Mouse (Mus musculus) liver, postnatal 0 days (tissue): ENCODE data around the gene Pcsk6.

ENCODE experiments used
- CTCF ChIP-seq: sonication (generic); IDR thresholded peaks from 2 replicates; pipeline ENCODE4 v1.5.1; 2016; ENCODE audit warnings: antibody characterized with exemption, low read depth
- EP300 ChIP-seq: IDR thresholded peaks from 2 replicates; pipeline ENCODE4 v1.6.1; 2016; ENCODE audit warnings: antibody characterized with exemption, low read depth, mild to moderate bottlenecking

DNA sequence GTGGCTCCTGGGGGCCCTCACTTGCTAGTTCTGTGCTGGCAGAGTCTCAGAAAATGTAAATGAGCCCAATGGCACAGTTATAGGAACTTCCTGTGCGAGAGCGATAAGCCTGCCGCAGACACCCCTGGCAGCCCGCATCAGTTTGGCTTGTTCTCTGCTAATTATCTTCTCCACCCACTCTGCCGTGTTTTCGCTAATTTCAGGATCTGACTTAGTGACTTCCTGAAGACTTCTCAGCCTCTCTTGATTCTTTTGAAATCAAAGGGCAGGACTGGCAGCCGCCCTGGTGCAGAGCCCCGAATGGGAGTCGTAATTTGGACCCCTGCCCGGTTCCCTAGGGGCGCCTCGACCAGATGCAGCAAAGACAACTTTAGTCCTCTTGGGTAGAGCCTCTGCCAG is 19.8 kb downstream of the Pcsk6 start:
- TF ChIP-seq EP300 (peak; percentile 93), CTCF (no peak)
